Mouse (Mus musculus) lung, postnatal 0 days (tissue): ENCODE measurements around the gene Zpbp2. TPM values are rescaled to one million over a fixed set of nuclear protein-coding genes. Genes with fewer than 3 reads are reported as not detected.
A peak's percentile ranks its signal among the peaks of the same experiment; 100 is the strongest.

Experiments
- ATAC-seq: fragments of 200-750 bp; cut with Nextera tagmentation; 2 replicates; pipeline ENCODE4 v1.8.0; 2017; ENCODE audit warnings: moderate library complexity
- DNase-seq: peaks from one replicate; pipeline ENCODE4 v3.0.0-alpha.2; 2016; ENCODE audit warnings: low spot score
- H3K27ac ChIP-seq: fragments of 300-500 bp; sonication (generic); 2 replicates; pipeline ENCODE4 v1.5.1; 2014; ENCODE audit warnings: antibody characterized with exemption, mild to moderate bottlenecking, low read length, mixed read lengths
- H3K27me3 ChIP-seq: fragments of 300-500 bp; sonication (generic); replicated peaks from 2 replicates; pipeline ENCODE4 v1.6.1; 2014; ENCODE audit warnings: low read length, mixed read lengths; ENCODE audit not compliant: insufficient read depth
- H3K36me3 ChIP-seq: fragments of 300-500 bp; sonication (generic); 2 replicates; pipeline ENCODE4 v1.6.1; 2014; ENCODE audit warnings: low read length, mixed read lengths; ENCODE audit not compliant: insufficient read depth
- H3K4me1 ChIP-seq: fragments of 300-500 bp; sonication (generic); 2 replicates; pipeline ENCODE4 v1.6.1; 2014; ENCODE audit warnings: antibody characterized with exemption, low read depth, low read length, mixed read lengths; ENCODE audit not compliant: insufficient read depth
- H3K4me2 ChIP-seq: fragments of 300-500 bp; sonication (generic); replicated peaks from 2 replicates; pipeline ENCODE4 v1.6.1; 2014; ENCODE audit warnings: low read depth, mild to moderate bottlenecking, low read length, moderate library complexity, mixed read lengths
- H3K4me3 ChIP-seq: fragments of 300-500 bp; sonication (generic); 2 replicates; pipeline ENCODE4 v1.5.1; 2014; ENCODE audit warnings: low read depth, low read length
- H3K9ac ChIP-seq: fragments of 300-500 bp; sonication (generic); replicated peaks from 2 replicates; pipeline ENCODE4 v1.6.1; 2014; ENCODE audit warnings: low read depth, mild to moderate bottlenecking
- H3K9me3 ChIP-seq: fragments of 300-500 bp; sonication (generic); 2 replicates; pipeline ENCODE4 v1.6.1; 2016; ENCODE audit warnings: low read length, mixed read lengths
- CTCF ChIP-seq: IDR thresholded peaks from 2 replicates; pipeline ENCODE4 v1.5.1; 2016; ENCODE audit warnings: antibody characterized with exemption, mild to moderate bottlenecking
- EP300 ChIP-seq: IDR thresholded peaks from 2 replicates; pipeline ENCODE4 v1.6.1; 2016; ENCODE audit warnings: antibody characterized with exemption, mild to moderate bottlenecking, control low read depth
- WGBS: fragments of 180-500 bp; shearing (Covaris S2); extraction: QIAGEN DNeasy Blood & Tissue Kit; methylation state at CpG from one replicate; pipeline ENCODE4 v1.1.7; 2014; 5-methylcytosine and 5-hydroxymethylcytosine counted together
- polyA plus RNA-seq: library from polyadenylated mRNA; unstranded; fragments of >200 nt; fragmentation: Nextera tagmentation; extraction: Ambion mirVana; gene quantifications from 2 replicates; pipeline ENCODE4 v1.2.1, GENCODE M21; 2015

Gene Zpbp2
- polyA plus RNA-seq, 1 experiment from 2014 or later = 0.10 TPM

- Histone ChIP-seq H3K4me2 (no peak overlapping the region), H3K36me3 (no peaks in the 10 kb centered on the region), H3K27ac (no peak overlapping the region), H3K9me3 (no peaks in the 10 kb centered on the region), H3K27me3 (no peaks in the 10 kb centered on the region), H3K4me3 (no peak overlapping the region), H3K4me1 (peaks cover 7% of the 10 kb centered on the region; the same call in 1 of the 2 replicates), H3K9ac (no peak overlapping the region)
- WGBS = 81% methylated on average over 12 of the region's 12 CpGs
- ATAC-seq (no peak), DNase-seq (no peak)
- TF ChIP-seq EP300 (no peak), CTCF (no peak)
Observed at GRCm38 (mm10) chr11:98582551-98583264, 31.8 kb downstream of the Zpbp2 start.

- H3K9ac ChIP-seq = no peak overlapping the region
- no peaks in the 10 kb centered on the region for H3K36me3 ChIP-seq
- H3K27ac ChIP-seq = no peak overlapping the region
- ATAC-seq (no peak), DNase-seq (no peak)
- WGBS = 92% methylated on average over 3 of the region's 3 CpGs
- H3K4me3 ChIP-seq = no peak overlapping the region
- no peaks in the 10 kb centered on the region for H3K27me3 ChIP-seq
- no peaks in the 10 kb centered on the region for H3K9me3 ChIP-seq
- TF ChIP-seq EP300 = no peak
- TF ChIP-seq CTCF = no peak
- peaks cover 8% of the 10 kb centered on the region; the same call in 1 of the 2 replicates for H3K4me1 ChIP-seq
- H3K4me2 ChIP-seq = no peak overlapping the region
Observed at GRCm38 (mm10) chr11:98583265-98583552, 32.3 kb downstream of the Zpbp2 start.

GRCm38 (mm10) chr11:98583571-98583970, 32.7 kb downstream of the Zpbp2 start:
- H3K4me3 ChIP-seq = no peak overlapping the region
- no peaks in the 10 kb centered on the region for H3K9me3 ChIP-seq
- H3K27me3 ChIP-seq = no peaks in the 10 kb centered on the region
- H3K27ac ChIP-seq = no peak overlapping the region
- TF ChIP-seq CTCF (no peak), EP300 (no peak)
- no peak overlapping the region for H3K9ac ChIP-seq
- H3K4me1 ChIP-seq = peaks cover 8% of the 10 kb centered on the region; the same call in 1 of the 2 replicates
- H3K36me3 ChIP-seq = no peaks in the 10 kb centered on the region
- 19% methylated on average over 3 of the region's 3 CpGs for WGBS
- no peak for DNase-seq
- no peak overlapping the region for H3K4me2 ChIP-seq
- no peak for ATAC-seq

GRCm38 (mm10) chr11:98584146-98584545, 33.2 kb downstream of the Zpbp2 start:
- WGBS = 68% methylated on average over 1 of the region's 1 CpGs
- no peak for ATAC-seq
- H3K9me3 ChIP-seq = no peaks in the 10 kb centered on the region

GRCm38 (mm10) chr11:98584629-98585177, 33.8 kb downstream of the Zpbp2 start:
- ATAC-seq (no peak), DNase-seq (no peak)
- Histone ChIP-seq H3K27me3 (no peaks in the 10 kb centered on the region), H3K27ac (no peak overlapping the region), H3K4me2 (no peak overlapping the region), H3K9ac (no peak overlapping the region), H3K9me3 (no peaks in the 10 kb centered on the region), H3K36me3 (no peaks in the 10 kb centered on the region), H3K4me1 (peaks cover 8% of the 10 kb centered on the region; the same call in 1 of the 2 replicates), H3K4me3 (no peak overlapping the region)
- WGBS = 88% methylated on average over 6 of the region's 6 CpGs
- no peak for TF ChIP-seq EP300
- TF ChIP-seq CTCF = no peak

More at GRCm38 (mm10) chr11:98584146-98584545, 33.2 kb downstream of the Zpbp2 start:
- no peak overlapping the region for H3K4me2 ChIP-seq
- H3K27me3 ChIP-seq = no peaks in the 10 kb centered on the region
- H3K9ac ChIP-seq = no peak overlapping the region
- H3K27ac ChIP-seq = no peak overlapping the region
- no peak overlapping the region for H3K4me3 ChIP-seq
- peaks cover 8% of the 10 kb centered on the region; the same call in 1 of the 2 replicates for H3K4me1 ChIP-seq
- no peaks in the 10 kb centered on the region for H3K36me3 ChIP-seq
- no peak for TF ChIP-seq CTCF
- TF ChIP-seq EP300 = no peak
- DNase-seq = no peak

GRCm38 (mm10) chr11:98586087-98586891, 35.4 kb downstream of the Zpbp2 start:
- peak; percentile 24 for DNase-seq
- Histone ChIP-seq H3K4me3 (peak overlapping the region; percentile 80), H3K9ac (peak overlapping the region; percentile 78), H3K4me2 (peak overlapping the region; percentile 83), H3K4me1 (peaks cover 8% of the 10 kb centered on the region; the same call in 1 of the 2 replicates), H3K27ac (peak overlapping the region; percentile 92; the same call in 1 of the 2 replicates), H3K27me3 (no peaks in the 10 kb centered on the region), H3K36me3 (no peaks in the 10 kb centered on the region), H3K9me3 (no peaks in the 10 kb centered on the region)
- TF ChIP-seq EP300 (no peak), CTCF (no peak)
- no peak for ATAC-seq
- WGBS = 2% methylated on average over 22 of the region's 22 CpGs
